Mouse (Mus musculus): ENCODE results near the gene Prg2.

- no peak for TF ChIP-seq POLR2A (IDR thresholded peaks at IDR 0.05; ENCODE audit: low read depth, low read length)
- no peak for TF ChIP-seq CTCF (conservative IDR thresholded peaks at IDR 0.05; ENCODE audit: insufficient read depth, insufficient read length, low read depth, low read length)
Observed at GRCm38 (mm10) chr2:84980188-84980587, at the start of gene Prg2.
